Mouse (Mus musculus) erythroblast, embryonic 14.5 days (primary cell): ENCODE measurements around the gene Mroh3.

ENCODE experiments used
- GATA1 ChIP-seq: IDR thresholded peaks from 2 replicates; pipeline ENCODE4 v1.6.1; 2012; ENCODE audit warnings: low read length, inconsistent platforms, mixed read lengths
- TAL1 ChIP-seq: IDR thresholded peaks from 3 replicates; pipeline ENCODE4 v1.6.1; 2012; ENCODE audit warnings: low read length, inconsistent platforms, mixed read lengths

DNA sequence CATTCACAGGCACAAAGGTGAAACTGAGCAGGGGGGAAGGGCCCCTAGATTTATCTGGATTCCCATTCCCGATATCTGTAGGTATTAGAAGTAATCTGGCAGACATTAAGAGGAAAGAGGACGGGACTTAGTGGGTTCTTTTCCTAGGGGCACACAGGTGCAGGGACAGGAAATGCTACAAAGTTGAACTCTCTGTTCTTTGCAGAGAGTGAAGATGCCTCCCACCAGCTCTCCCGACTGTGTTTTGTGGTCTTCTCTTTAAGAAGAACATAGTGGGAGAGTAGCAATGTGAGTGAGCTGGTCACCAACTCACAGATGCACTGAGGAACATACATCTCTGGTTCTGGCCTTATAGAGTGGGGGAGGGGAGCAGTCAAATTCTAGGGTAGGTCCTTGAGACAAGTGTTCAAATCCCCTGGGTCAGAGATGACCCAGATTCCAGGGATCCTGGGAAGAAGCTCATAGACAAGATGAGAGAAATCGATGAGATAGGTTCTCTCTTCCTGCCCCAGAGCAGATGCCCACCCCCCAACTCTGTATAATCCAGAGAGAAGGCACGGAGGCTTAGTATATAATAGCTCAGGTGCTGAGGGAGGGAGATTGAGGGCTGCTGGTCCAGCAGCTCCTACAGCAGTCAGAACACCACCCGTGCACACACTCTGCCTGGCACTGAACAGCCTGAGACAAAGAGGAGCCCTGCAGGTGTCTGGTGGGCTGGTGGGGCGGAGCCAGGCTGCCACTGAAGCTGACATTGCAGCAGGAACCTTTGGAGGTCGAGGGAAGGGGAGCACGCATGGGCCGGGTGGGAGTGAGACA, 80.0 kb downstream of the Mroh3 start:
- TF ChIP-seq TAL1 (no peak), GATA1 (no peak)
